Mouse (Mus musculus): ENCODE results near the gene Klhl29. TPM values are rescaled to one million over a fixed set of nuclear protein-coding genes. Genes with fewer than 3 reads are reported as not detected.

Gene Klhl29
- total RNA-seq, 2 experiments from 2014 or later = 0.39 to 0.42 TPM

DNA sequence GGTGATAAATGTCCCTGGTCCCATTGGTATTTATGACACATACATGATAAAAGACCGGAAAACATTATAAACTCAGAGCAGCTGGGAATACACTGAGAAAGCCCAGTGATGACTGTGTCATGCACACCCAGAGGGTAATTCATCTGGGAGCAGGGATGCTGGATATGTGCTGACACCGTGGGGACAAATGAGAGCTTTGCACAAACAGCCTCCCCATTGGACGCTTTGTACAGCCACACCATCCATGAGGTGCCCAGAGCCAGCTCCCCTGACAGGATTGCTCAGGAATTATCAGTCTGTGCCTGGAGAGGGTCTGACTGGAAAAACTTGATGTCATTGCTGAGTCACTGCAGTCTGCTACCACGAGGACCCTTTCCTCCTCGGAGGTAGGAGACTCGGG, 266.9 kb downstream of the Klhl29 start:
- intact Hi-C loops (cut with DNase I) = no loop called here
- DNase-seq (ENCODE audit: low spot score) = no peak

DNA sequence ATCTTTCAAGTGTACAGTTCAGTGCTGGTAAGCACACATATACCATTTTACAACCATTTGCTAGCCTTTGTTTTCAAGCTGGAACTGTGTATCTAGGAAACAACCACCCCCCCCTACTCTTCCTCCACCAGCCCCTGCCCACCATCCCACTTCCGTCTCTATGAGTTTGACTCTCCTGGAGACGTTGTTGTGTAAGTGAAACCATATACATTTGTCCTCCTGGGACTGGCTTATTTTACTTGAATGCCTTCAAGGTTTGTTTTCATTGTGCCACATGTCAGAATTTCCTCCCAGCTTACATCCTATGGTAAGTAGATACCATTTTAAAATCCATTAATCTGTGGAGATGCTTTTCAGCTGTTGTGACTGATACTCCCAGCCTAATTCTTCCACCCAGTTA, 267.7 kb downstream of the Klhl29 start:
- intact Hi-C loops (cut with DNase I) = no loop called here
- no peak for DNase-seq (ENCODE audit: low spot score)

- intact Hi-C loops (cut with DNase I) = no loop called here
- no peak for DNase-seq (ENCODE audit: low spot score)
Observed at GRCm38 (mm10) chr12:5104422-5105052, 270.9 kb downstream of the Klhl29 start.

- intact Hi-C loops (cut with DNase I) = no loop called here
- DNase-seq (ENCODE audit: low spot score) = no peak
Observed at GRCm38 (mm10) chr12:5101411-5102024, 274.0 kb downstream of the Klhl29 start.

- intact Hi-C loops (cut with DNase I) = no loop called here
- no peak for DNase-seq (ENCODE audit: low spot score)
Observed at GRCm38 (mm10) chr12:5099572-5099971, 275.9 kb downstream of the Klhl29 start.

- intact Hi-C loops (cut with DNase I) = no loop called here
- no peak for DNase-seq (ENCODE audit: low spot score)
Observed at GRCm38 (mm10) chr12:5088639-5089038, 286.8 kb downstream of the Klhl29 start.

- intact Hi-C loops (cut with DNase I) = no loop called here
Observed at GRCm38 (mm10) chr12:5087787-5088519, 287.5 kb downstream of the Klhl29 start.

DNA sequence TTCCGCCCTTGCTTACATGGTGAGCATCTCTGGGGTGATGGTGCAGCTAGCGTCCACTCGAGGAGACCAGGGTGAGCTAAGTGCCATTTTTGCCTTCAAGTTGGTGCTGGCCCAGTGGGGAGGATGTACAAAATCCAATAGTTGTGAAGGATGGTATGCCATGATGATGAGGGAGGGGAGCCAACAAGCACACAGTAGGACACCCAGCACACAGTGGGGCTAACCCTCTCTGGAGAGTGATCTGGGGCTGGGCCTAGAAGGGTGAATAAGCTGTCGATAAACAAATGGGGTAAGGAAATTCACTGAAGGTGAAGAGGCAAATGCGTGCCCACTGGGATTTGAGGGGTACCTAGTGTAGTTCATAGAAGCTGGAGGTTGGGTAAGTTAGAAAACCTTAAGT, 290.8 kb downstream of the Klhl29 start:
- intact Hi-C loops (cut with DNase I) = no loop called here
- DNase-seq (ENCODE audit: low spot score) = no peak

More at GRCm38 (mm10) chr12:5087787-5088519, 287.5 kb downstream of the Klhl29 start:
- no peak for DNase-seq (ENCODE audit: low spot score)

- no peak for DNase-seq (ENCODE audit: low spot score)
- intact Hi-C loops (cut with DNase I) = no loop called here
Observed at GRCm38 (mm10) chr12:5081480-5081879, 294.0 kb downstream of the Klhl29 start.

DNA sequence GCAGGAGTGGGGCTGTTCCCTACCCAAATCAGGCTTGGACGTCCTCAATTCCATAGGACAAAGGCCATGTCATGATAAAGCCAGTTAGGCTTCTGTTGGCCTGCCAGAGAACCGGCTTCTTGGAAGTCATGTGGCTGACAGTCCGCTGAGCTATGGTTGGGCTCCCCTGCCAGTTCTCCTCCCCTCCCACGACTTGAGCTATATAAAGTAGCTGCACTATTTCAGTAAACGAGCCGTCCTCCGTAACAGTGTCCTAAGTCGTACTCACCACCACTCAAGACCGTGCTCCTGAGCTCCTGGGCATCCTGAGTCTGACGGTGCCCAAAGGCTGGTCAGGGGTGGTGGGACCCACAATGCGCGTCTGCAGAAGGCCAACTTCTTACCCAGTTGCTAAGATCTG, 302.3 kb downstream of the Klhl29 start:
- intact Hi-C loops (cut with DNase I) = no loop called here
- DNase-seq (ENCODE audit: low spot score) = no peak

DNA sequence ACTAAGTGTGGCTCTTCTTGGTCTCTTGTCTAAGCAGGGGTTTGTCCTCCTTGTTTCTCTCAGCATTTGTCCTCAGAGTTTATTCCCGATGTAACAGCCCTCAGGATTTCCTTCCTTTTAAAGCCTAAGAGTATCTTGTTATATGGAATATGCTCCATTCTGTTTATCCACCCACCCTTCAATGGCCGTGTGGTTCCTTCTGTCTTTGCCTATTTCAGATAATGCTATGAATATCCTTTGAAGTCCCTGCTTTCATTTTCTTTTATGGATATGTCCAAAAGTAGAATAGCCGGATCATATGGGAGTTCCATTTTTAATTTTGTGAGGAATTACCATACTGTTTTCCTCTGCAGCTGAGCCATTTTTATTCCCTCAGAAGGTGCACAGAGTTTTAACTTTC, 305.4 kb downstream of the Klhl29 start:
- DNase-seq (ENCODE audit: low spot score) = no peak
- intact Hi-C loops (cut with DNase I) = no loop called here

- DNase-seq (ENCODE audit: low spot score) = no peak
Observed at GRCm38 (mm10) chr12:5067590-5067989, 307.9 kb downstream of the Klhl29 start.

GRCm38 (mm10) chr12:5048104-5048503, 327.4 kb downstream of the Klhl29 start:
- intact Hi-C loops (cut with DNase I) = no loop called here

More at GRCm38 (mm10) chr12:5067590-5067989, 307.9 kb downstream of the Klhl29 start:
- intact Hi-C loops (cut with DNase I) = no loop called here

DNA sequence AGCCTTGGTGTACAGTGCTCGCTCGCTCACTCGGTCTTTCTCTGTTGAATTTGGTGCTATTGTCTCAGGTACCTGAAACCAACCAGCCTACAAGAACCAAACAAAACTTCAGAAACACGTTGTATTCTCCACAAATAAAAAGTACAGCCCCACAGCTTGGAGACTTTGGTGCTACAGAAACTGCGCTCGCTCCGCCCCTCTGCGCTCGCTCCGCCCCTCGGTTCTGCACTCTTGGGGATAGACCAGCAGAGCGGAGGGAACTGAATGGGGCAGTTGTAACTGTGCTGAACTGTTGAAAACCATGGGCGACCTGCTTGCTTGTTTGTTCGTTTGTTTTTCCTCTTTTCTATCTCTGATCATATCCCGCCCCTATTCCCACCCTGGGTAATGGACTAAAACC, 331.3 kb downstream of the Klhl29 start:
- DNase-seq (ENCODE audit: low spot score) = no peak
- intact Hi-C loops (cut with DNase I) = no loop called here

More at GRCm38 (mm10) chr12:5048104-5048503, 327.4 kb downstream of the Klhl29 start:
- no peak for DNase-seq (ENCODE audit: low spot score)

DNA sequence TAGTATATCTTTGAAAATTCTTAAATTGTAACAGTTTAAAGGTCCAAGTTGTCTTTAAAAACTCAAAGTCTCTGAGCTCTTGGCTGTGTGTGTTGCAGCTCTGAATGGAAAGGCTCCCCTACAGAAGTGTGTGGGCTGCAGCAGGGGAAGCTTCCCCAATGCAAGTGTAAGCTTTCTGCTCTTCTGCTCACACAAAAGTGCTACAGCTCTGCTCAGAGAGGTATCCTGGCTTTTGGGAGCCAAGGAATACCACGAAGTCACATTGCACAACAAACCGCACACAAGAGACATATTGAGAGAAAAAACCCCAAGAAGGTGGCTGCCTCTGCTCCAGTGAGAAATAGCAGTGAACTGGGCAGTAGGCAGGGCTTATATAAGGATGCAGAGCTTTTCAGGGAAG, 337.5 kb downstream of the Klhl29 start:
- DNase-seq (ENCODE audit: low spot score) = no peak
- intact Hi-C loops (cut with DNase I) = no loop called here

DNA sequence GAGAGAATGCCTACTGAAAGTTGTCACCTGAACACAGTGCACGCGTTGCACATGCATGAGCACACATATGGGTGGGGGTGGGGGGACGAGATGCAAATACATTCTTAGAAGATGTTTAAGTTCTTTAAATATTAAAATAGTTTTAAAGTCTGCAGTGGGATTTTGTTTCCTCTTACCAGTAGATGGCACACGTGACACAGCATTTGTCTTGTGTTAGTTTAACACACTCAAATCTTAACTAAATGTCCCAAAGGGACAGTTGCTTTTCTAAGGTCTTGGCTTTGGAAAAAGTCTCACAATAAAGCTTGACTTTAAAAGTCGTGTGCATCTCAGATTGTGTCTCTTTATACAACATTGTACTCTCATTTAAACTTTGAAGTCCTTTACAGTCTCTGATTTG, 346.4 kb downstream of the Klhl29 start:
- DNase-seq (ENCODE audit: low spot score) = no peak
- intact Hi-C loops (cut with DNase I) = loop anchor here (2.0 kb wide), 1 partner anchor 108 kb away; no protein-coding TSS in a partner anchor

Measured in heart, postnatal 25 days (tissue).